Mouse (Mus musculus) midbrain, embryonic 11.5 days (tissue): ENCODE measurements around the gene 1700019N19Rik. TPM values are rescaled to one million over a fixed set of nuclear protein-coding genes. Genes with fewer than 3 reads are reported as not detected.
A peak's percentile ranks its signal among the peaks of the same experiment; 100 is the strongest.

Experiments
- ATAC-seq: fragments of 200-750 bp; cut with Nextera tagmentation; 2 replicates; pipeline ENCODE4 v1.8.0; 2017; ENCODE audit warnings: moderate TSS enrichment, moderate library complexity; ENCODE audit not compliant: low FRiP score
- DNase-seq: peaks from one replicate; pipeline ENCODE4 v3.0.0; 2015; ENCODE audit warnings: low spot score; ENCODE audit errors: missing footprints
- H3K27ac ChIP-seq: fragments of 300-500 bp; sonication (generic); 2 replicates; pipeline ENCODE4 v1.5.1; 2014; ENCODE audit warnings: low read depth, low read length
- H3K27me3 ChIP-seq: fragments of 300-500 bp; sonication (generic); 2 replicates; pipeline ENCODE4 v1.6.1; 2014; ENCODE audit warnings: mild to moderate bottlenecking, low read length, moderate library complexity, mixed read lengths; ENCODE audit not compliant: control insufficient read depth, insufficient read depth
- H3K36me3 ChIP-seq: fragments of 300-500 bp; sonication (generic); 2 replicates; pipeline ENCODE4 v1.6.1; 2014; ENCODE audit warnings: mild to moderate bottlenecking, low read length, moderate library complexity, mixed read lengths; ENCODE audit not compliant: control insufficient read depth, insufficient read depth
- H3K4me1 ChIP-seq: fragments of 300-500 bp; sonication (generic); 2 replicates; pipeline ENCODE4 v1.6.1; 2014; ENCODE audit warnings: low read length; ENCODE audit not compliant: control insufficient read depth, insufficient read depth
- H3K4me2 ChIP-seq: fragments of 300-500 bp; sonication (generic); 2 replicates; pipeline ENCODE4 v1.6.1; 2014; ENCODE audit warnings: mild to moderate bottlenecking, moderate library complexity
- H3K4me3 ChIP-seq: fragments of 300-500 bp; sonication (generic); 2 replicates; pipeline ENCODE4 v1.5.1; 2014; ENCODE audit warnings: low read depth, low read length
- H3K9ac ChIP-seq: fragments of 300-500 bp; sonication (generic); 2 replicates; pipeline ENCODE4 v1.6.1; 2014; ENCODE audit warnings: low read length
- H3K9me3 ChIP-seq: fragments of 300-500 bp; sonication (generic); 2 replicates; pipeline ENCODE4 v1.6.1; 2016; ENCODE audit warnings: low read length; ENCODE audit not compliant: control insufficient read depth
- WGBS: fragments of 180-500 bp; shearing (Covaris S2); extraction: QIAGEN DNeasy Blood & Tissue Kit; methylation state at CpG from one replicate; pipeline ENCODE4 v1.1.7; 2014; 5-methylcytosine and 5-hydroxymethylcytosine counted together
- polyA plus RNA-seq: library from polyadenylated mRNA; unstranded; fragments of >200 nt; fragmentation: Nextera tagmentation; extraction: Ambion mirVana; gene quantifications from 2 replicates; pipeline ENCODE4 v1.2.1, GENCODE M21; 2014

Gene 1700019N19Rik
- polyA plus RNA-seq: not detected in 2 replicates

GRCm38 (mm10) chr19:58794284-58794683 is at the start of gene 1700019N19Rik:
1700019N19Rik (minus strand) TSS chr19:58794461.
- no peak within 1 kb of the TSS for H3K4me2 ChIP-seq
- DNase-seq (no peak), ATAC-seq (no peak)
- WGBS: 53% methylated on average over 10 of the region's 10 CpGs
- no peak within 1 kb of the TSS for H3K27ac ChIP-seq
- H3K36me3 ChIP-seq: 0 out of 2 replicates have a peak, but pooled peaks cover 2% of the 10 kb centered on the region
- no peak within 1 kb of the TSS for H3K4me3 ChIP-seq
- H3K4me1 ChIP-seq: peaks cover 5% of the 10 kb centered on the region
- H3K9me3 ChIP-seq: no peaks in the 10 kb centered on the region
- H3K27me3 ChIP-seq: no peaks in the 10 kb centered on the region
- H3K9ac ChIP-seq: no peak within 1 kb of the TSS

- no peaks in the 10 kb centered on the region for H3K9me3 ChIP-seq
- H3K4me1 ChIP-seq: no peaks in the 10 kb centered on the region
- no peak overlapping the region for H3K27ac ChIP-seq
- no peak overlapping the region for H3K9ac ChIP-seq
- DNase-seq (no peak), ATAC-seq (no peak)
- H3K4me2 ChIP-seq: no peak overlapping the region
- H3K27me3 ChIP-seq: no peaks in the 10 kb centered on the region
- no peaks in the 10 kb centered on the region for H3K36me3 ChIP-seq
- 83% methylated on average over 3 of the region's 3 CpGs for WGBS
- H3K4me3 ChIP-seq: no peak overlapping the region
These were observed 49.3 kb upstream of the 1700019N19Rik start for GRCm38 (mm10) chr19:58843606-58844005.

GRCm38 (mm10) chr19:58840721-58841271 is 46.5 kb upstream of the 1700019N19Rik start:
- Histone ChIP-seq H3K27ac (no peak overlapping the region), H3K27me3 (no peaks in the 10 kb centered on the region), H3K9ac (no peak overlapping the region), H3K4me3 (no peak overlapping the region), H3K4me1 (peaks cover 3% of the 10 kb centered on the region; the same call in 1 of the 2 replicates), H3K36me3 (no peaks in the 10 kb centered on the region), H3K9me3 (no peaks in the 10 kb centered on the region), H3K4me2 (no peak overlapping the region)
- DNase-seq (no peak), ATAC-seq (no peak)
- 73% methylated on average over 5 of the region's 5 CpGs for WGBS

DNA sequence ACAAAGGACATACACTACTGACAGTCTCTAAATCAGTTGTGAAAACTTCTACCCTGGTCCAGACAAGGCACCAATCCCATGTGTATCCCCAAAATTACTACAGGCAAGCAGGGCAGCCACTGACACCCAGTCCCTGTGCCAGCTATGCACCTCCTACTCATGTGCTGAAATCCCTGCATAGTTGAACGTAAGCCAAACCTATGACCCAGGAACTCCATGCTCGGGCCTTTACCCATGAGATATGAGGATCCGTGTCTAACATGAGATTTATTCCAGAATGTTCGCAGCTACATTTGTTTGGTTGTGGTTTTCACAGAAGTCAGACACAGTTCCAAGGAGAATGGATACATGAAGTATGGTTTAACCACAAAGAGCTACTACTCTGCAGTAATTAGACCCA is 45.5 kb upstream of the 1700019N19Rik start:
- H3K27ac ChIP-seq: no peak overlapping the region
- 88% methylated on average over 4 of the region's 4 CpGs for WGBS
- ATAC-seq (no peak), DNase-seq (no peak)
- H3K4me1 ChIP-seq: peaks cover 3% of the 10 kb centered on the region; the same call in 1 of the 2 replicates
- H3K4me3 ChIP-seq: no peak overlapping the region
- H3K36me3 ChIP-seq: no peaks in the 10 kb centered on the region
- no peak overlapping the region for H3K9ac ChIP-seq
- no peaks in the 10 kb centered on the region for H3K9me3 ChIP-seq
- no peaks in the 10 kb centered on the region for H3K27me3 ChIP-seq
- no peak overlapping the region for H3K4me2 ChIP-seq

GRCm38 (mm10) chr19:58839345-58839744 is 45.1 kb upstream of the 1700019N19Rik start:
- no peak overlapping the region for H3K27ac ChIP-seq

GRCm38 (mm10) chr19:58838706-58839105 is 44.4 kb upstream of the 1700019N19Rik start:
- Histone ChIP-seq H3K9me3 (no peaks in the 10 kb centered on the region), H3K4me2 (no peak overlapping the region), H3K9ac (no peak overlapping the region), H3K4me1 (peaks cover 3% of the 10 kb centered on the region; the same call in 1 of the 2 replicates), H3K27me3 (no peaks in the 10 kb centered on the region), H3K4me3 (no peak overlapping the region), H3K27ac (no peak overlapping the region), H3K36me3 (no peaks in the 10 kb centered on the region)
- WGBS: 68% methylated on average over 9 of the region's 9 CpGs
- DNase-seq: no peak
- ATAC-seq: no peak

More at GRCm38 (mm10) chr19:58839345-58839744, 45.1 kb upstream of the 1700019N19Rik start:
- Histone ChIP-seq H3K9ac (no peak overlapping the region), H3K27me3 (no peaks in the 10 kb centered on the region), H3K4me1 (peaks cover 3% of the 10 kb centered on the region; the same call in 1 of the 2 replicates), H3K9me3 (no peaks in the 10 kb centered on the region), H3K4me3 (no peak overlapping the region), H3K4me2 (no peak overlapping the region), H3K36me3 (no peaks in the 10 kb centered on the region)
- WGBS: 52% methylated on average over 3 of the region's 3 CpGs
- DNase-seq (no peak), ATAC-seq (0 out of 2 replicates have a peak, but pooled peaks have one; percentile 40)

- Histone ChIP-seq H3K4me2 (no peak overlapping the region), H3K27me3 (no peaks in the 10 kb centered on the region), H3K9me3 (no peaks in the 10 kb centered on the region), H3K4me3 (no peak overlapping the region), H3K4me1 (peaks cover 3% of the 10 kb centered on the region), H3K36me3 (no peaks in the 10 kb centered on the region), H3K9ac (no peak overlapping the region), H3K27ac (no peak overlapping the region)
- 79% methylated on average over 13 of the region's 13 CpGs for WGBS
- no peak for DNase-seq
- ATAC-seq: no peak
These were observed 39.4 kb upstream of the 1700019N19Rik start for GRCm38 (mm10) chr19:58833639-58834180.

GRCm38 (mm10) chr19:58832988-58833387 is 38.7 kb upstream of the 1700019N19Rik start:
- H3K36me3 ChIP-seq: no peaks in the 10 kb centered on the region
- no peak overlapping the region for H3K9ac ChIP-seq
- no peaks in the 10 kb centered on the region; the same call in none of the 2 replicates for H3K4me1 ChIP-seq
- WGBS: 73% methylated on average over 2 of the region's 2 CpGs
- H3K27ac ChIP-seq: no peak overlapping the region
- no peaks in the 10 kb centered on the region for H3K9me3 ChIP-seq
- ATAC-seq (no peak), DNase-seq (no peak)
- no peaks in the 10 kb centered on the region for H3K27me3 ChIP-seq
- H3K4me3 ChIP-seq: no peak overlapping the region
- no peak overlapping the region for H3K4me2 ChIP-seq

GRCm38 (mm10) chr19:58831280-58831922 is 37.1 kb upstream of the 1700019N19Rik start:
- WGBS: 84% methylated on average over 9 of the region's 9 CpGs
- Histone ChIP-seq H3K36me3 (no peaks in the 10 kb centered on the region), H3K9ac (no peak overlapping the region), H3K4me2 (no peak overlapping the region), H3K27ac (peak overlapping the region; percentile 54), H3K4me3 (no peak overlapping the region), H3K27me3 (no peaks in the 10 kb centered on the region), H3K4me1 (no peaks in the 10 kb centered on the region; the same call in 1 of the 2 replicates), H3K9me3 (no peaks in the 10 kb centered on the region)
- no peak for DNase-seq
- peak; percentile 75; the same call in 1 of the 2 replicates for ATAC-seq
